Mouse (Mus musculus) liver, adult 2 months (tissue): ENCODE results near the gene Cdc16. TPM values are rescaled to one million over a fixed set of nuclear protein-coding genes. Genes with fewer than 3 reads are reported as not detected.

Source experiments
- DNase-seq: peaks from one replicate; pipeline ENCODE4 v3.0.0-alpha.2; 2011; ENCODE audit warnings: low read depth, low spot score; ENCODE audit errors: extremely low read depth
- H3K27ac ChIP-seq: fragments of 200-500 bp; replicated peaks from 2 replicates; pipeline ENCODE4 v1.5.1; 2012; ENCODE audit warnings: low read depth, mild to moderate bottlenecking, control low read depth, inconsistent platforms, low read length; ENCODE audit not compliant: insufficient read depth
- H3K27me3 ChIP-seq: fragments of 200-500 bp; 2 replicates; pipeline ENCODE4 v1.6.1; 2012; ENCODE audit warnings: mild to moderate bottlenecking, moderate library complexity, low read length, inconsistent platforms; ENCODE audit not compliant: control insufficient read depth, insufficient read depth
- H3K36me3 ChIP-seq: fragments of 200-500 bp; 2 replicates; pipeline ENCODE4 v1.6.1; 2012; ENCODE audit warnings: low read length, inconsistent platforms; ENCODE audit not compliant: control insufficient read depth, insufficient read depth
- H3K4me1 ChIP-seq: fragments of 200-500 bp; 2 replicates; pipeline ENCODE4 v1.6.1; 2011; ENCODE audit warnings: low read length; ENCODE audit not compliant: control insufficient read depth, insufficient read depth
- H3K4me3 ChIP-seq: fragments of 200-500 bp; 2 replicates; pipeline ENCODE4 v1.5.1; 2011; ENCODE audit warnings: low read depth, mild to moderate bottlenecking, control low read depth, low read length, moderate library complexity; ENCODE audit not compliant: insufficient read depth
- H3K79me2 ChIP-seq: fragments of 200-500 bp; 2 replicates; pipeline ENCODE4 v1.6.1; 2012; ENCODE audit warnings: inconsistent platforms, mild to moderate bottlenecking, low read length, moderate library complexity; ENCODE audit not compliant: control insufficient read depth, insufficient read depth
- H3K9ac ChIP-seq: fragments of 200-500 bp; 2 replicates; pipeline ENCODE4 v1.6.1; 2012; ENCODE audit warnings: low read depth, mild to moderate bottlenecking, control low read depth, inconsistent platforms, low read length
- CTCF ChIP-seq: fragments of 200-500 bp; IDR thresholded peaks from 2 replicates; pipeline ENCODE4 v1.5.1; 2011; ENCODE audit warnings: low read depth, low read length, control low read depth
- POLR2A ChIP-seq: fragments of 200-500 bp; IDR thresholded peaks from 2 replicates; pipeline ENCODE4 v1.6.1; 2011; ENCODE audit warnings: low read length, control low read depth; ENCODE audit not compliant: insufficient read depth; ENCODE audit errors: extremely low read depth
- WGBS: fragments of 180-500 bp; shearing (Covaris S2); methylation state at CpG from one replicate; pipeline ENCODE4 v1.1.7; 2018; 5-methylcytosine and 5-hydroxymethylcytosine counted together
- polyA plus RNA-seq: library from polyadenylated mRNA; depleted of rRNA; stranded (reverse); fragments of >200 nt; gene quantifications from 2 replicates; pipeline ENCODE4 v1.2.3, GENCODE M21; 2012; rRNA removed
- total RNA-seq: library from RNA; depleted of rRNA; stranded (reverse); fragments of >200 nt; gene quantifications from 2 replicates; pipeline ENCODE4 v1.2.3, GENCODE M21; 2014; rRNA removed

The Cdc16 gene
- total RNA-seq (27.8 and 28.3 TPM in 2 replicates), polyA plus RNA-seq (12.2 and 13.5 TPM in 2 replicates)

DNA sequence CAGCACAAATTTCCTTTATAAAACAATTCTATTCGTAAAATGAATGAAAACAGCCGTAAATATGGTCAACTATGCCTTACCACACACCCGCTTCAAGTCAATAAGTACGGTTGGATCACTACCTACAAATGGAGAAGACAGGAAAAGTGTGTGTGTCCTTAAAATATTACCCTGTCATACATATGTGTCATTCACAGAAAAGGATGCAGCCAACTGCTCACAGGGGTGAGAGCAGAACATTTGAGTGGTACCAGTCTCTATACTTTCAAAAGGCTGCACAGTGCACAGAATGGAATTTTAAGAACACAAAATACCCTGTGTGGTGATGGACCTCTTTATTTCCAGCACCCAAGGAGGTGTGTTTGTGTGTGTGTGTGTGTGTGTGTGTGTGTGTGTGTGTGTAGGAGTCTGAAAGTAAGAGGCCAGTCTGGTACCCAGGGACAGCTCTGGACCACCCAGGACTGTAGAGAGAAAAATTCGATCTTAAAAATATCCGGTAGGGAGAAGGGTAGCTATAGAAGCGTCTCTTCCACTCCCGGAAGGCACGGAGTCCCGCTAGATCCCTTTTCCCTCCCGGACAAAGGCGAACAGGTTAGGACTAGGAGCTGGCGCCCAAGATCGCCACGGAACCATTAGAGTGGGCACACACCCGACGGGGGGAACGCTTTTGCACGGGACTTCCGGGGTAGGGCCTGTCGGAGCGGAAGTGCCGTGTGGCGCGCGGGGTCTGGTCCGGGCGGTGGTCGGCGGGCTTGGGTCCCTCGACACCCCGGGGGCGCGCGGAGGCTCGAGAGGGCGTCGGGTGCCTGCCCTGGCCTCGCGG, at the start of gene Cdc16:
Gene Cdc16 (plus strand): TSS at position 695 of the 823 bp plus-strand sequence.
- DNase-seq: peak; percentile 68
- H3K4me1 ChIP-seq: peaks cover 2% of the 10 kb centered on the region; the same call in 1 of the 2 replicates
- H3K36me3 ChIP-seq: peaks cover 9% of the 10 kb centered on the region; the same call in 1 of the 2 replicates
- no peaks in the 10 kb centered on the region for H3K27me3 ChIP-seq
- 9% methylated on average over 40 of the region's 40 CpGs for WGBS
- H3K79me2 ChIP-seq: 0 out of 2 replicates have a peak, but pooled peaks cover 4% of the 10 kb centered on the region
- H3K9ac ChIP-seq: peak within 1 kb of the TSS; percentile 98
- TF ChIP-seq POLR2A (peak; percentile 37; the same call in 1 of the 2 replicates), CTCF (no peak)
- peak within 1 kb of the TSS; percentile 52; the same call in 1 of the 2 replicates for H3K27ac ChIP-seq
- peak within 1 kb of the TSS; percentile 93 for H3K4me3 ChIP-seq

DNA sequence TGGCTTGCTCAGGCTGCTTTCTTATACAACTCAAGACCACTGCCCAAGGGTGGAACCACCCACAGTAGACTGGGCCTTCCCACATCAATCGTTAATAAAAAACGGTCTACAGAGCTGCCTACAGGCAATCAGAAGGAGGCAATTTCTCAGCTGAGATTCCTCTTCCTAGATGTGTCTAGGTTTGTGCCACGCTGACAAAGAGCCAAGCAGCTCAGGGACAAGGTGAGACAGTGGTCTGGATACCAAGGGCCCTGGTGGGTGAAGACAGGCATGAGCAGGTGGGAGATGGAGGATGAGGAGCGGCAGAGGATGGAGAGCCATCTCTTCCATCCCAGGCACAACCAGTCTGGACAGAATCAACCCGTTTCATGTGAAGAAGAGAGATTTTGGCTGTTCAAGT, 49.0 kb upstream of the Cdc16 start:
- TF ChIP-seq CTCF: no peak
- TF ChIP-seq POLR2A: no peak
- Histone ChIP-seq H3K9ac (no peak overlapping the region), H3K79me2 (no peaks in the 10 kb centered on the region), H3K4me3 (no peak overlapping the region), H3K27me3 (no peaks in the 10 kb centered on the region), H3K4me1 (no peaks in the 10 kb centered on the region), H3K36me3 (no peaks in the 10 kb centered on the region), H3K27ac (no peak overlapping the region)
- 96% methylated on average over 5 of the region's 5 CpGs for WGBS
- no peak for DNase-seq

DNA sequence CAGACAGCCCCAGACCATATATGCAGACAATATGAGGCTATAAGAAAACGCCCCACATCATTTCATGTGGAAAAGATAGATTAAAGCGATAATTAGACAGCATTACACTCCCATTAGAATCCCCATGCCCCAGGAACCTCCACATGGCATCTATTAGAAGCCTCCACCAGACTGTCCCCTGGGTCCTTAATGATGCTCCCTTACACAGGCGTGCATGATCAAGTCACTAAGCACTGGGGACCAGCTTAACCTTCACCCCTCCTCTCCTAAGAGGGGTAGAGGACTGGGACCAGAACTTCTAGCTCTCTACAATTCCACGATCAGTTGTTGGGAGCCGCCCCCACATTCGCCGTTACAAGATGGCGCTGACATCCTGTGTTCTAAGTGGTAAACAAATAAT, 38.5 kb upstream of the Cdc16 start:
- H3K27ac ChIP-seq: no peak overlapping the region
- no peaks in the 10 kb centered on the region for H3K79me2 ChIP-seq
- DNase-seq: no peak
- no peak overlapping the region for H3K4me3 ChIP-seq
- H3K9ac ChIP-seq: no peak overlapping the region
- H3K36me3 ChIP-seq: no peaks in the 10 kb centered on the region
- no peaks in the 10 kb centered on the region for H3K4me1 ChIP-seq
- WGBS: 95% methylated on average over 8 of the region's 8 CpGs
- TF ChIP-seq POLR2A: no peak
- no peak for TF ChIP-seq CTCF
- no peaks in the 10 kb centered on the region for H3K27me3 ChIP-seq

DNA sequence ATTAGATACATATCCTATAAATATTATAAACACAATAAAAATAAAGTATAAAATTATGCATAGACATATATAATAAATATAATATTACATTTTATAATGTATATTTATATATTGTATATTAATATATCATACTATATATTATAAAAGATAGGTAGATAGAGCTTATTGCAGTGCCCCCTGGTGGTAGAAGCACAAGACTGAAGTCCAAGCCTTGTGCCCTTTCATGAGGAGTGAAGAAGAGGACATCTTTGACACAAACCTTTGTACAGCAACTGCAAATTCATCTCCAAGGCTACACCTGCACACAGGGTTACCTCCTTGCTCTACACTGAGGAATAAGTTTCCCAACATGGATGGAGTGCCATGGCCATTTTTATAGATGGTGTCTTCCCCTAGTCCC, 31.8 kb upstream of the Cdc16 start:
- no peak overlapping the region for H3K27ac ChIP-seq
- peak; percentile 37 for DNase-seq

DNA sequence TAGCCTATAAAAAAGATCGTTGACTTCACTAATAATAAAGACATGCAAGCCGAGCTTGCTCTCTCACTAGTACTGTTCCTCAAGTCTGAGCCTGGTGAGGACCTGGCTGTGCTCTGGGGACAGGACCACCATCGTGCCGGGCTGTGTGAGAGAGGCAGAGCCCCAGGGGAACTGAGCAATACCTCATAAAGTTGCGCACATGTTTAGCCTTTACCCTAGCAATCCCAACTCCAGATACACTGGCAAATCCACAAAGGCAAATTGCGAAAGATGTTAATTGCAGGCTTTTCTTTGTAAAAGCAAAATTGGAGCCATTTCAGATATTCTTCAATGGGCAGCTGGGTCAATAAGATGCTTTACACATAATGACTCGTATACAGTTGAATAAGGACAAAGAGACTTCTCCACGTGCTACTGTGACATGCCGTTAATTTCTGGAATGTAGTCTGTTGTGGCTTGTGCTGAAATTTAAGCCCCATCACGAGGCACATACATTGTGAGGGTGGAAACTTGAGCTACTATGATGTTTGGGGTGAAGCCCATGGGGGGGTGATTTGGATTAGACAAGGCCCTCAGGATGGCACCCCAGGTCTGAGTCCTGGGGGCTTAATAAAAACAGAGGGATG, 29.9 kb upstream of the Cdc16 start:
- Histone ChIP-seq H3K4me1 (no peaks in the 10 kb centered on the region), H3K4me3 (no peak overlapping the region), H3K27me3 (no peaks in the 10 kb centered on the region), H3K79me2 (no peaks in the 10 kb centered on the region), H3K27ac (no peak overlapping the region), H3K36me3 (no peaks in the 10 kb centered on the region), H3K9ac (no peak overlapping the region)
- peak; percentile 21 for DNase-seq
- 69% methylated on average over 10 of the region's 10 CpGs for WGBS
- TF ChIP-seq POLR2A: no peak
- no peak for TF ChIP-seq CTCF

More for the DNA sequence above, 31.8 kb upstream of the Cdc16 start:
- H3K27me3 ChIP-seq: no peaks in the 10 kb centered on the region
- no peaks in the 10 kb centered on the region for H3K79me2 ChIP-seq
- no peaks in the 10 kb centered on the region for H3K4me1 ChIP-seq
- H3K4me3 ChIP-seq: no peak overlapping the region
- no peaks in the 10 kb centered on the region for H3K36me3 ChIP-seq
- no peak overlapping the region for H3K9ac ChIP-seq
- TF ChIP-seq CTCF: peak; percentile 22; the same call in 1 of the 2 replicates
- TF ChIP-seq POLR2A: no peak
